Mouse (Mus musculus) heart, adult 2 months (tissue): ENCODE measurements around the gene Cobll1. TPM values are rescaled to one million over a fixed set of nuclear protein-coding genes. Genes with fewer than 3 reads are reported as not detected.
A peak's percentile ranks its signal among the peaks of the same experiment; 100 is the strongest.

Experiments used
- DNase-seq, 2 experiments: peaks; one replicate each; pipeline ENCODE4 v3.0.0; 2021
- H3K27ac ChIP-seq: fragments of 200-600 bp; 2 replicates; pipeline ENCODE4 v1.8.1; 2022
- H3K27me3 ChIP-seq: fragments of 200-500 bp; 2 replicates; pipeline ENCODE4 v1.6.1; 2012; ENCODE audit warnings: mild to moderate bottlenecking, low read length, inconsistent platforms, mixed read lengths; ENCODE audit not compliant: control insufficient read depth, insufficient read depth
- H3K36me3 ChIP-seq: fragments of 200-500 bp; 2 replicates; pipeline ENCODE4 v1.6.1; 2012; ENCODE audit warnings: low read length, inconsistent platforms; ENCODE audit not compliant: control insufficient read depth, insufficient read depth
- H3K4me1 ChIP-seq: fragments of 200-500 bp; 2 replicates; pipeline ENCODE4 v1.6.1; 2011; ENCODE audit warnings: low read length; ENCODE audit not compliant: control insufficient read depth, insufficient read depth
- H3K4me3 ChIP-seq: fragments of 200-600 bp; 2 replicates; pipeline ENCODE4 v1.8.1; 2022
- H3K79me2 ChIP-seq: fragments of 200-500 bp; replicated peaks from 2 replicates; pipeline ENCODE4 v1.6.1; 2012; ENCODE audit warnings: mild to moderate bottlenecking, inconsistent platforms, low read length, moderate library complexity, mixed read lengths; ENCODE audit not compliant: control insufficient read depth, insufficient read depth
- H3K9ac ChIP-seq: fragments of 200-500 bp; 2 replicates; pipeline ENCODE4 v1.6.1; 2012; ENCODE audit warnings: low read depth, mild to moderate bottlenecking, control low read depth, inconsistent platforms, low read length, mixed read lengths
- CTCF ChIP-seq: fragments of 200-600 bp; IDR thresholded peaks from 2 replicates; pipeline ENCODE4 v1.8.1; 2022; ENCODE audit warnings: antibody characterized with exemption, mild to moderate bottlenecking, moderate library complexity
- EP300 ChIP-seq: fragments of 200-500 bp; IDR thresholded peaks from 2 replicates; pipeline ENCODE4 v1.6.1; 2011; ENCODE audit warnings: low read depth, low read length, control low read depth; ENCODE audit not compliant: insufficient read depth
- POLR2A ChIP-seq: fragments of 200-500 bp; IDR thresholded peaks from 2 replicates; pipeline ENCODE4 v1.6.1; 2011; ENCODE audit warnings: mild to moderate bottlenecking, low read depth, low read length, control low read depth; ENCODE audit not compliant: insufficient read depth
- WGBS: fragments of 180-500 bp; shearing (Covaris S2); methylation state at CpG from one replicate; pipeline ENCODE4 v1.1.7; 2018; 5-methylcytosine and 5-hydroxymethylcytosine counted together
- intact Hi-C: fragments of 180-260 bp; cut with DNase I; formaldehyde crosslinking; loops from one replicate; pipeline ENCODE4 v1.15.1; 2025
- polyA plus RNA-seq: library from polyadenylated mRNA; depleted of rRNA; stranded (reverse); fragments of >200 nt; gene quantifications from 2 replicates; pipeline ENCODE4 v1.2.3, GENCODE M21; 2012
- total RNA-seq, 2 experiments: library from RNA; stranded (reverse); gene quantifications; 2 replicates each; pipeline ENCODE4 v1.2.3; 2021

The Cobll1 gene
- total and polyA plus RNA-seq, 3 experiments = 19.3 to 76.8 (median 53.3) TPM

DNA sequence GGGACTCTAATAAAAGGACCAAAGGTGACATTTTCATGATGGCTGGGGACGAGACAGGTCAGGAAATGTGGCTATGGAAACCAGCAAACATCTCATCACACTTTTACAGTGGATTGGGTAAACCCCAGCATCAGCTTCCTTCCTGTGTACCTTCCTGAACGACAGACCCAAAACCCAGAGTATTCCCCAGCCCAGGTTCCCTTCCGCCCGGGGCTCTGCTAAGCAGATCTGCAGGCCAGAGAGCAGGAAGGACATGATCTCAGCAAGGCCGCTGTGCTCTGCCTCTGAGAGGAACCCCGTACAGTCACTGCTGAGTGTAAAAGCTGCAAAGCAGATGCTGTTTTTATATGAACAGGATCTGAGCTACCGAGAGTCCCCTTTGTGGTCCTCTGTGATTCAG, 49.9 kb downstream of the Cobll1 start:
- Histone ChIP-seq H3K36me3 (peaks cover 19% of the 10 kb centered on the region), H3K79me2 (peaks cover 2% of the 10 kb centered on the region; the same call in 1 of the 2 replicates), H3K9ac (no peak overlapping the region), H3K4me3 (no peak overlapping the region), H3K4me1 (peaks cover 20% of the 10 kb centered on the region), H3K27me3 (no peaks in the 10 kb centered on the region), H3K27ac (peak overlapping the region; percentile 5)
- TF ChIP-seq POLR2A (no peak), EP300 (peak; percentile 79; the same call in 1 of the 2 replicates)
- intact Hi-C loops = no loop called here
- peak; percentile 56 to 79 for DNase-seq
- WGBS = 15% methylated on average over 7 of the region's 7 CpGs

- H3K4me1 ChIP-seq = peaks cover 20% of the 10 kb centered on the region
- H3K27ac ChIP-seq = peak overlapping the region; percentile 8; the same call in 1 of the 2 replicates
- peaks cover 2% of the 10 kb centered on the region; the same call in 1 of the 2 replicates for H3K79me2 ChIP-seq
- TF ChIP-seq EP300 (no peak), POLR2A (no peak), CTCF (no peak)
- H3K4me3 ChIP-seq = no peak overlapping the region
- WGBS = 7% methylated on average over 6 of the region's 6 CpGs
- H3K36me3 ChIP-seq = peaks cover 19% of the 10 kb centered on the region
- intact Hi-C loops = no loop called here
- no peak for DNase-seq
- H3K27me3 ChIP-seq = no peaks in the 10 kb centered on the region
- H3K9ac ChIP-seq = 0 out of 2 replicates have a peak overlapping the region, but pooled peaks have one; percentile 25
Observed at GRCm38 (mm10) chr2:65188585-65188984, 50.6 kb downstream of the Cobll1 start.

- H3K27ac ChIP-seq = no peak overlapping the region
- no peak overlapping the region for H3K9ac ChIP-seq
- H3K4me3 ChIP-seq = no peak overlapping the region
- peaks cover 2% of the 10 kb centered on the region; the same call in 1 of the 2 replicates for H3K79me2 ChIP-seq
- TF ChIP-seq CTCF (no peak), POLR2A (no peak), EP300 (no peak)
- no peak for DNase-seq
- peaks cover 17% of the 10 kb centered on the region for H3K4me1 ChIP-seq
- H3K36me3 ChIP-seq = peaks cover 21% of the 10 kb centered on the region
- intact Hi-C loops = no loop called here
- H3K27me3 ChIP-seq = no peaks in the 10 kb centered on the region
Observed at GRCm38 (mm10) chr2:65187652-65188051, 51.6 kb downstream of the Cobll1 start.

- no peak overlapping the region for H3K9ac ChIP-seq
Observed at GRCm38 (mm10) chr2:65187164-65187563, 52.0 kb downstream of the Cobll1 start.

DNA sequence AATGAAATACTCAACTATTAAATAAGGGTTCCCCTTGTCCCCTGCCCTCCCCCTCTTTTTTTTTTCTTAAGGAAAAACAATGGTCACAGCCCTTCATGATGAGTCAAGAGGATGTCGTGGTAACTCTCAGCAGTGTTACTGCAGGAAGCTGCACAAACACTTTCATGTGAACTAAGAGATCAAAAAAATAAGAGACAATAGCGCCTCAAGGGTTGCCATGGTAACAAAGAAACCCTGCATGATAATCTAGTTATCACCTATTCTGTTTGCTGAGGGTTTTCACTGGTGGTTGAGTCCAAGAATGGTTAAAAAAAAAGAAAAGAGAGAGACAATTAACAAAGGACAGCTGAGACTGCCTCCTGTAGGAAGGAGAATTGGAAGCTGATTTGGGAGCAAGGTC, 56.5 kb downstream of the Cobll1 start:
- Histone ChIP-seq H3K27ac (no peak overlapping the region), H3K9ac (no peak overlapping the region)
- intact Hi-C loops = no loop called here

More at GRCm38 (mm10) chr2:65187164-65187563, 52.0 kb downstream of the Cobll1 start:
- no peaks in the 10 kb centered on the region for H3K27me3 ChIP-seq
- WGBS = 96% methylated on average over 3 of the region's 3 CpGs
- no peak for DNase-seq
- intact Hi-C loops = no loop called here
- H3K4me3 ChIP-seq = no peak overlapping the region
- peaks cover 2% of the 10 kb centered on the region; the same call in 1 of the 2 replicates for H3K79me2 ChIP-seq
- TF ChIP-seq POLR2A = no peak
- TF ChIP-seq CTCF = no peak
- no peak for TF ChIP-seq EP300
- peaks cover 19% of the 10 kb centered on the region for H3K4me1 ChIP-seq
- H3K27ac ChIP-seq = no peak overlapping the region
- H3K36me3 ChIP-seq = peaks cover 19% of the 10 kb centered on the region

GRCm38 (mm10) chr2:65181736-65182135, 57.5 kb downstream of the Cobll1 start:
- TF ChIP-seq POLR2A (no peak), CTCF (no peak), EP300 (no peak)

More for the DNA sequence above, 56.5 kb downstream of the Cobll1 start:
- Histone ChIP-seq H3K79me2 (no peaks in the 10 kb centered on the region; the same call in 1 of the 2 replicates), H3K4me1 (peaks cover 15% of the 10 kb centered on the region), H3K27me3 (no peaks in the 10 kb centered on the region), H3K4me3 (no peak overlapping the region), H3K36me3 (peaks cover 2% of the 10 kb centered on the region; the same call in 1 of the 2 replicates)
- DNase-seq = no peak
- TF ChIP-seq EP300 (no peak), POLR2A (no peak), CTCF (no peak)
- WGBS = 39% methylated on average over 2 of the region's 2 CpGs

More at GRCm38 (mm10) chr2:65181736-65182135, 57.5 kb downstream of the Cobll1 start:
- Histone ChIP-seq H3K4me1 (peaks cover 13% of the 10 kb centered on the region), H3K4me3 (no peak overlapping the region), H3K27ac (no peak overlapping the region; the same call in 1 of the 2 replicates), H3K36me3 (peaks cover 2% of the 10 kb centered on the region; the same call in 1 of the 2 replicates), H3K9ac (no peak overlapping the region), H3K27me3 (no peaks in the 10 kb centered on the region), H3K79me2 (no peaks in the 10 kb centered on the region; the same call in 1 of the 2 replicates)
- no peak for DNase-seq
- intact Hi-C loops = no loop called here
- WGBS = 86% methylated on average over 8 of the region's 8 CpGs
